ENCODE assay signal across 5 mouse cellular contexts in genomic region chr4:150493938-150494330, GRCm38 (mm10).
DNase-seq lines count a peak whose midpoint lies in the region; ATAC-seq and TF ChIP-seq lines count a peak whose summit lies in the region.
"Not testable (repeated sequence)": the region's sequence is repeated elsewhere in the genome, so short reads cannot be mapped to it uniquely, and the experiment has no call there.

No protein-coding gene starts in this region.

- not testable (repeated sequence) for H3K4me2 ChIP-seq in intestine, embryonic 15.5 days (replicated peaks); intestine, postnatal 0 days (replicated peaks; ENCODE audit: low read depth); kidney, postnatal 0 days (ENCODE audit: low read length); stomach, embryonic 16.5 days (ENCODE audit: low read depth, low read length)

- peak; percentile 63 for ATAC-seq in intestine, embryonic 15.5 days
- peak; percentile 70 for ATAC-seq in intestine, postnatal 0 days
- ATAC-seq in kidney, postnatal 0 days (replicated peaks; ENCODE audit: low FRiP score, low read depth); stomach, embryonic 16.5 days (ENCODE audit: insufficient read depth, low FRiP score): not testable (repeated sequence)

- peaks cover 15% of the 10 kb centered on the region for H3K4me1 ChIP-seq in intestine, embryonic 15.5 days (replicated peaks)
- not testable (repeated sequence) for H3K4me1 ChIP-seq in intestine, postnatal 0 days (replicated peaks; ENCODE audit: control insufficient read depth, insufficient read depth, low read length); kidney, postnatal 0 days (replicated peaks; ENCODE audit: insufficient read depth, low read length)
- H3K4me1 ChIP-seq in small intestine, adult 2 months (ENCODE audit: control insufficient read depth, insufficient read depth, insufficient read length, low read length), result peaks cover 34% of the 10 kb centered on the region
- peaks cover 29% of the 10 kb centered on the region for H3K4me1 ChIP-seq in stomach, embryonic 16.5 days (ENCODE audit: control insufficient read depth, insufficient read depth, low read length)

- 72% methylated on average over 5 of the region's 5 CpGs for WGBS in intestine, embryonic 15.5 days
- WGBS in intestine, postnatal 0 days, result 53% methylated on average over 5 of the region's 5 CpGs
- 82% methylated on average over 4 of the region's 5 CpGs for WGBS in kidney, postnatal 0 days
- 33% methylated on average over 5 of the region's 5 CpGs for WGBS in small intestine, adult 2 months
- WGBS in stomach, embryonic 16.5 days, result 74% methylated on average over 4 of the region's 5 CpGs

- H3K9me3 ChIP-seq in intestine, embryonic 15.5 days; intestine, postnatal 0 days (ENCODE audit: control insufficient read depth); kidney, postnatal 0 days (replicated peaks; ENCODE audit: low read length); stomach, embryonic 16.5 days (replicated peaks; ENCODE audit: control insufficient read depth, low read length): not testable (repeated sequence)

- not testable (repeated sequence) for H3K27me3 ChIP-seq in intestine, embryonic 15.5 days (replicated peaks); intestine, postnatal 0 days (replicated peaks; ENCODE audit: control insufficient read depth, insufficient read depth, low read length); kidney, postnatal 0 days (ENCODE audit: insufficient read depth, low read length); small intestine, adult 2 months (ENCODE audit: control insufficient read depth, insufficient read depth, low read length); stomach, embryonic 16.5 days (ENCODE audit: control insufficient read depth, insufficient read depth, low read length)

- DNase-seq in kidney, postnatal 0 days (ENCODE audit: low spot score), result not testable (repeated sequence)

- not testable (repeated sequence) for H3K27ac ChIP-seq in intestine, embryonic 15.5 days
- H3K27ac ChIP-seq in intestine, postnatal 0 days (ENCODE audit: low read depth, low read length), result peak overlapping the region; percentile 81; the same call in 1 of the 2 replicates
- H3K27ac ChIP-seq in kidney, postnatal 0 days, result 0 out of 2 replicates have a peak overlapping the region, but pooled peaks have one; percentile 56
- H3K27ac ChIP-seq in small intestine, adult 2 months (ENCODE audit: insufficient read depth, low read depth, low read length), result peak overlapping the region; percentile 76
- peak overlapping the region; percentile 57 for H3K27ac ChIP-seq in stomach, embryonic 16.5 days (ENCODE audit: low read length)

- H3K9ac ChIP-seq in intestine, embryonic 15.5 days; intestine, postnatal 0 days (ENCODE audit: low read depth, low read length); kidney, postnatal 0 days (ENCODE audit: low read depth, low read length); stomach, embryonic 16.5 days (ENCODE audit: low read length): not testable (repeated sequence)

- H3K36me3 ChIP-seq in intestine, embryonic 15.5 days; intestine, postnatal 0 days (ENCODE audit: control insufficient read depth, insufficient read depth); kidney, postnatal 0 days (ENCODE audit: insufficient read depth, low read length); small intestine, adult 2 months (ENCODE audit: control insufficient read depth, insufficient read depth, low read length); stomach, embryonic 16.5 days (ENCODE audit: control insufficient read depth, insufficient read depth, low read length): not testable (repeated sequence)

- not testable (repeated sequence) for TF ChIP-seq CTCF in intestine, postnatal 0 days (IDR thresholded peaks at IDR 0.05; ENCODE audit: low read depth); kidney, postnatal 0 days (IDR thresholded peaks at IDR 0.05; ENCODE audit: low read depth); small intestine, adult 2 months (IDR thresholded peaks at IDR 0.05; ENCODE audit: extremely low read depth, insufficient read length, insufficient replicate concordance, low read depth, low read length)

- not testable (repeated sequence) for TF ChIP-seq POLR2A in small intestine, adult 2 months (IDR thresholded peaks at IDR 0.05; ENCODE audit: low read depth, low read length)

- not testable (repeated sequence) for H3K4me3 ChIP-seq in intestine, embryonic 15.5 days (replicated peaks); intestine, postnatal 0 days (ENCODE audit: low read depth, low read length); kidney, postnatal 0 days (replicated peaks; ENCODE audit: low read depth, low read length); small intestine, adult 2 months (ENCODE audit: low read depth, low read length); stomach, embryonic 16.5 days (replicated peaks; ENCODE audit: low read length)
